Mouse (Mus musculus) v-Abl transformed pro-B cells (cell line): Measurements from ENCODE around the gene Lgals1.

ENCODE experiments used
- in situ Hi-C, 2 experiments: fragments of 400-800 bp; cut with MboI; formaldehyde crosslinking; loops; one replicate each; pipeline ENCODE4 v1.15.1; 2025; ENCODE audit not compliant: unreplicated experiment in 2 of 2

The Lgals1 gene

DNA sequence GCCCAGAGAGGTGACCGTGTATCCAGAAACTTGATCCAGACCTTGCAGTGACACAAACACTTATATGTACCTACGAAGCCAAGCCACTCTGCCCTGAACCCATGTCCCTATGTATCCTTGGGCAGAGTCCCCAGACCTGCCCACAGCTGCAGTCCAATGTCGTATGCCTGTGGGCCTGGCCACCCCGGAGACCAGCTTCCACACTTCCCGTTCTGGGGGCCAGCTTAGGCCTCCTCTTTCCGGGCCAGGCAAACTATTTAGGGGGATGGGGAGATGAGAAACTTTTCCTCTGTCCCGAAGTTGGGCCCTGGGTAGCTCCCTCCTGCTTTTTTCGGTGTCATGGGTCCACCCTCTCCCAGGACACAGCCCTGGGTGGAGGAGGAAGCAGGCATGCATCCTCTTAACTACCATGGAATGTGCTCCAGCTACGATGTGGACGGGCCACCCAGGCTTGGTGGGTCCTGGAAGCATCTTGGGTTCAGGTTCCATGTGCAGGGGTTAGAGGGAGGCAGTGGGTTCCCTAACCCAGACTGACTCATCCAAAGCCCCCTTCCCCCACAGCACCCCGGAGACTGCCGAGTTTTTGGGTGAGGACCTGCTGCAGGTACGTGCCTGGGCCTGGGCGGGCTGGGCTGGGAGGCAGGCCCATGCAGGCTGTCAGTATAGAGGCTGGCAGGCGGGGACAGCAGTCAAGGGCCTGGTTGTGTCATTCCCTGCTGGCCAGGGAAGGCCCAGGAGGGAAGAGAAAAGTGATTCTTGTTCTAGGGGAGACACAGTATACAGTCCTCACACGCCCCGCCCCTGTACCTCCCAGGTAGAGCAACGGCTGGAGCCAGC, 25.7 kb upstream of the Lgals1 start:
- in situ Hi-C loops: loop anchor here in 1 of 2 experiments (5.0 kb wide), 1 partner anchor 41 kb away; no protein-coding TSS in a partner anchor

DNA sequence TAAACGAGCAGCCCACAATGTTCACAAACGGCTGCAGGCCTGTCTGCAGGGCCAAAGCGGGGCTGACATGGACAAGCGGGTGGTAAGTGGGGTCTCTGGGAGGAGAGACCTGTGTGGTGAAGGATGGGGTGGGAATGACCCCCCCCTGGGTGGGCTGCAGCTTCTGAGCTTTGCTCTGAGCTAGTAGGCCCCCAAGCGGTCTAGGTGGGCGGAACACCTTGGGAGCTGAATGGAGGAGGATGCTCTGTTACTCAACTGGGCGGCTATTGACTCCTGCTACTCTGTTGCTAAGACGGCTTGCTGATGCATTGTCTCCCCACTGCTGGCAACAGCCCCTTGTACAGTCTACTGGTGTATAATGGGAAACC, 25.1 kb upstream of the Lgals1 start:
- in situ Hi-C loops: loop anchor here in 1 of 2 experiments (5.0 kb wide), 1 partner anchor 41 kb away; no protein-coding TSS in a partner anchor

DNA sequence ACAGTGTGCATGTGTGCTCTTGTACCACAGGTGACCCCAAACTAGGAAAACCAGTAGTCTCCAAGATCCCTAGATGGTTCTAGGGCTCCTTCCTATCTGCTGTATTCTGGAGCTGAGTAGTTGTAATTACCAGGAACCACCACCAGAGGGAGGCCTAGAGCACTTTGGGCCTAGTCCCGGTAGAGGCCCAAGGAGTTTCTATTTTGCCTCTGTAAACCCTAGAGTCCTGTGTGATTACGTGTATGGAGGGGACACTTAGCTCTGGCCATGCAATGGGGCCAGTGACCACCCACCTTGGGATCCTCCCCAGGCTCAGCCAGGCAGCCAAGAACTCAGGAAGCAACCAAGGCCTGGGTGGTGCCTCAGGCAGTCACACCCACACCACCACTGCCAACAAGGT, 23.3 kb upstream of the Lgals1 start:
- in situ Hi-C loops: loop anchor here in 1 of 2 experiments (5.0 kb wide), 1 partner anchor 39 kb away; no protein-coding TSS in a partner anchor

DNA sequence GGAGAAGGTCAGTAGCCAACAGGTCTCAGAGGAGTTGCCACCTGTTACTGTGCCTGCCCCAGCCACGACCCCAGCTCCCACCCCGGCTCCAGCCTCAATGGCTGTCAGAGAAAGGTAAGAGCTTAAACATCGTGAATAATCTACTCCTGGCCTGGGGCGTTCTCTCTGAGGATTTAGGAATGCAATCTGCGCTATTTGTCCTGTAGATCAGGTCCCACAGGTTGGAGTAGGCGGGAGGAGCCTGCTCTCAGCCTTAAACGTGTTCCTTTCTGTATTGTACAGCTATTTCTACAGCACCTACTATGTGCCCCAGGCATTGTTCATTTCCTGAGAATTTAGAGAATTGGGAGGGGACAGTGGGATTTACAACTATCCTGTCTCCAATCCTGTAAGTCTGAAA, 18.1 kb upstream of the Lgals1 start:
- in situ Hi-C loops: no loop called here

DNA sequence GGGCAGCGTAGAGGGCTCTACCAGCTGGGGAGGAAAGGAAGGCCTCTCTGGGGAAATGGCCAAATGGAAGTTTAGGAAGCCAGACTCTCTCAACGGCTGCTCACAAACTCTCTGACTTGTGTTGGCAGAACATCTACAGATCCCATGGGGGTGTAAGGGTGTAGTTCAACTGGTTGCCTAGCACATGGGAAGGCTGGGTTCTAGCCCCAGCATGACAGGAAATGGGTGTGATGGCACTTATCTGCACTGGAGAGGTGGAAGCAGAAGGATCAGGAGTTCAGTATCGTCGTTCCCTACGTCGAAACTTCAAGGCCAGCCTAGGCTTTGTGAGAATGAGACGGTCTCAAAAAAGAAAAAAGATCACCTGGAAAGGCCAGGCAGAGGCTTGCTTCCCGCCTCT, 17.5 kb upstream of the Lgals1 start:
- in situ Hi-C loops: no loop called here

DNA sequence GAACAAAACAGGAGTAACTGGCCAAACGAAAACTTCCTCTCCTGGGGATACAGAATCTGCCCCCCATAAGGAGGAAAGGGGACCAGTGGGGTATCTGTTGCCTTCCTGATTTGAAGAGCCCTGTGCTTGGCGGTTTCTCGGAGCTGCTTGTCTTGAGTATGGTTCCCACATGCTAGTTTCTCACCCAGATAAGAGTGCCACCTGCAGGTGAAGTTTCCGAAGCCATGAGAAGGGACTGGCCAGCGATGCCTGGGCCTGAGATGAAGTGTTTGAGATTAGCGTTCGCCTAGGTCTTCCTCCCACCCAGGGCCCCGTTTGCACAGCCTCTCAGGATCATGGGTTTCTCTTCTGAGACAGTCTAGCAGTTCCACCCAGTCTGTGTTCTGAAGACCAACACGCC, 14.5 kb upstream of the Lgals1 start:
- in situ Hi-C loops: loop anchor here in 1 of 2 experiments (10.0 kb wide), 1 partner anchor 113 kb away; the partner anchor contains the start of gene H1f0

DNA sequence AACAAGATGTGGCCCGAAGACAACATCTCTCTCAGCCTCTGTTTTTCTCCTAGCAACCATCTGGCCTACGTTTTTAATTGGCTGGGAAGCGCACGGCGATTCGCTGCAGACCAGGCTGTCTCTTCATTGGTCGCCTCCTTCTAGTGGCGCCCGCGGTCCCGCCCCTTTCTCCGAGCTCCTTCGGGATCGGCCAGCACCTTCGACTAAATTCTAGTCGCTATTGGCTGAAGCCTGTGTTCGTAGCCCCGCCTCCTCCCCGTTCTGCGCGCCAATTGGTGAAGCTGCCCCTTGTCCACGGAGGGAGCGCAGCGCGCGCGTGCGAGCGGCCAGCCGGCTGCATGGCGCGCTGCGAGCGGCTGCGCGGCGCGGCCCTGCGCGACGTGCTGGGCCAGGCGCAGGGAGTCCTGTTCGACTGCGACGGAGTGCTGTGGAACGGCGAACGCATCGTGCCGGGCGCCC, 12.9 kb upstream of the Lgals1 start, which contains the start of gene Pdxp:
Pdxp (plus strand) TSS at position 288 of the 459 bp plus-strand sequence.
- in situ Hi-C loops: loop anchor here in 1 of 2 experiments (10.0 kb wide), 1 partner anchor 111 kb away; the partner anchor contains the start of gene H1f0

DNA sequence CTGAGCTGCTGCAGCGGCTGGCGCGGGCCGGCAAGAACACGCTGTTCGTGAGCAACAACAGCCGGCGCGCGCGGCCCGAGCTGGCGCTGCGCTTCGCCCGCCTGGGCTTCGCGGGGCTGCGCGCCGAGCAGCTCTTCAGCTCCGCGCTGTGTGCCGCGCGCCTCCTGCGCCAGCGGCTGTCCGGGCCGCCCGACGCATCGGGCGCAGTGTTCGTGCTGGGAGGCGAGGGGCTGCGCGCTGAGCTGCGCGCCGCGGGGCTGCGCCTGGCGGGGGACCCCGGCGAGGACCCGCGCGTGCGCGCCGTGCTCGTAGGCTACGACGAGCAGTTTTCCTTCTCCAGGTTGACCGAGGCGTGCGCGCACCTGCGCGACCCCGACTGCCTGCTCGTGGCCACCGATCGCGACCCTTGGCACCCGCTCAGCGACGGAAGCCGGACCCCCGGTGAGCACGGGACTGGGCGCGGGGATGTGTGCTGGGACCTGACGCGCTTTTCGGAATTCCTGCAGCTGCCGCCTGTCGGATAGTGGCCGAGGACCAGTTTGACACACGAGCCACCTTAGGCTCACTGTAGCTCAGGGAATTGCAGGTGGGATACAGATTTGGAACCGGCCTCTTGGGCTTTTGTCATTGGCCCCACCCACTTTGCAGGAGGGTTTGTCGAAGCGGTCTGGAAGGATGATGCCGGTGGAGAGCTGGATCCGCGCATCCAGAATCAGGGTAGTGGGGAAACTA, 12.3 kb upstream of the Lgals1 start:
- in situ Hi-C loops: loop anchor here in 1 of 2 experiments (10.0 kb wide), 1 partner anchor 111 kb away; the partner anchor contains the start of gene H1f0

DNA sequence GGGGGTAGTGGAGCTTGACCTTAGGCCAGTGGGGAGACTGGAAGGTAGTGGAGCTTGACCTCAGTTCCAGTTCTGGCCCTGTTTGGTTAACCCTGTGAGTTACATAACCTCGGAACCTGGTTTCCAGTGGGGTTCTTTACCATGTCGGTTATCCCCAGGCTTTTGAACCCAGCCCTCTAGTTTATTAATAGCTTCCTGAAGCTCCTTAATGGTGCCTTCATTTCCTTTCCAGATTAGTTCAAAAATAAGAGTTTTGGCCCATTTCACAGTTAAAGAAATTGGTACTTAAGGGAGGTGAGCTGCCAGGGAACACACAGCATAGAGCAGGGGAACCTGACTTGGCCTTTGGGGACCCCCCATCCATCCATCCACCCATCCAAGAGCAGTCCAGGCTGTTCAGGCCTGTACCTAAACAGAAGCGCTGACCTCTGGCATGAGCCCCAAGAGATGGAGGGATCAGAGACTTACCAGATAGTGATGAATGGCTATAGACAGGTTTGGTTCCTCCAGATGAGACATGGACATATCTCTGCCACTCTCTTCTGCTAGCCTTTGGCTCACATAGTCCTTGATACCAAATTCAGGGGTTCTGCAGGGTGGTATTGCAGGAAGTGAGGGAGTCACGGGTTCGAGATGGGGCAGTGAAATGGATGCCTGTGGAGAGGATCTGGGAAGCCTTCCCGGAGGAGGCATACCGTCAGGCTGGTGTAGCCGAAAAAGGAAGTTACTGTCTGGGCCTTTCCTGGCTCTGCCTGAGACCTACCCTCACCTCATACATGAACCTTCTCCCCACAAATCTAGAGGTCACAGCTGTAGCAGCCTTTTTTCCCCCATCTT, 11.5 kb upstream of the Lgals1 start:
- in situ Hi-C loops: loop anchor here (5.0 to 10.0 kb wide), 3 partner anchors 110 to 157 kb away; partner anchors contain the start of gene H1f0 (in 1 of the 2)

DNA sequence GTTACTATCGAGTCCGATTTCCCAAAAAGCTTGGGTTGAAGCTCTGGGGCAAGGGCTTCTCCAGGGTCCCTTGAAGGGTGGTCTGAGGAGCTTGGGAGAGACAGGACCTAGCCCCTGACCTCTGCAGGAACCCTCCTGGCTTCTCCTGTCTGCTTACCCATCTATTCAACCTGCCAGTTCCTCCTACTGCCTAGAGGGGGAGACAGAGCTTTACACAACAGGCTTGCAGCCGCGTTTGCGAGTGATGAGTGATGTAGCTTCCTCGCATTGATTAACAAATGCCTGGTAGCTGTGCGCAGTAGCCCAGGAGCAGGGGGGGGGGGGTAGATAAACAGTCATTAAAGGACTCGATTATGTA, 10.9 kb upstream of the Lgals1 start:
- in situ Hi-C loops: loop anchor here (5.0 to 10.0 kb wide), 3 partner anchors 109 to 157 kb away; partner anchors contain the start of gene H1f0 (in 1 of the 2)

DNA sequence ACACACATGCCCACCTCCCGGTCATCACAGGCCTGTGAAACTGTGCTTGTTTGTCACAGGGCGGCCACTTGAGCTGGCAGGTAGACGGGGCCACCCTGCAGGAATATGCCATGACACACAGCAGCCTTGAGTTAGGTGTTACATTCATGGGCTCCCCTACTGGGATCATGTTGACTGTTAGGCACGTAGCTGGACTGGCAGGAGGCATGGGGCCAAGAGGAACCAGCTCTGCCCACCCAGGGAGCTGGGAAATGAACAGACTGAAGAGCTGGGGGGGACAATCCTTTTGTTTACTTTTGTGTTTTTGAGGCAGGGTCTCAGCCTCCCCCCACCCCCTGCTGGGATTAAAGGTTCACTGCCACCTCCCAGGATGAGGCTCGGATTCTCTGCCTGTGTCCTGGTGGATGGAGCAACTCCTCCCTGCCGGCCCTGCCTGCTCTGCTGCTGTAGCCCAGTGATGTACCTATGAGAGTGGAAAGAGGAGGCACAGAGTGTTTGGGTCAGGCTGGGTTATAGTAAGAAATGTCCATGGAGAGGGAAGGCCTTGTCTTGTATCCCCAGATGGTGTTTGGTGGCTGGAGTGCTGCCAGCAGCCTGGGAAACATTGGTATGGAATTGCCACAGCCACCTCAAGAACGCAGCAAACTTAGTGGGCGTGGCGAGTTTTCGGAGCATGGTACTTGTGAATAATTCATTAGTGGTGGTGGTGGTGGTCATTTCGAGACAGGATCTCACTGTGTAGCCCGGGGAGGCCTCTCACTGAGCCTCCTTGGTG, 10.3 kb upstream of the Lgals1 start:
- in situ Hi-C loops: loop anchor here (5.0 to 10.0 kb wide), 3 partner anchors 109 to 156 kb away; partner anchors contain the start of gene H1f0 (in 1 of the 2)

DNA sequence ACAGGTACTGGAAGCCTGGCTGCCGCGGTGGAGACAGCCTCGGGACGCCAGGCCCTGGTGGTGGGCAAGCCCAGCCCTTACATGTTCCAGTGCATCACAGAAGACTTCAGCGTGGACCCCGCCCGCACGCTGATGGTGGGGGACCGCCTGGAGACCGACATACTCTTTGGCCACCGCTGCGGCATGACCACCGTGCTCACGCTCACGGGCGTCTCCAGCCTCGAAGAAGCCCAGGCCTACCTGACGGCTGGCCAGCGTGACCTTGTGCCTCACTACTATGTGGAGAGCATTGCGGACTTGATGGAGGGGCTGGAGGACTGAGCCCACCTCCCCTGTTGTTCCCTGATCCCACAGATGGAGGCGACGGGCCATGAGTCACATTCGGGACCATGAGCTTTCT, 8.4 kb upstream of the Lgals1 start:
- in situ Hi-C loops: loop anchor here (5.0 to 10.0 kb wide), 3 partner anchors 107 to 154 kb away; partner anchors contain the start of gene H1f0 (in 1 of the 2)

DNA sequence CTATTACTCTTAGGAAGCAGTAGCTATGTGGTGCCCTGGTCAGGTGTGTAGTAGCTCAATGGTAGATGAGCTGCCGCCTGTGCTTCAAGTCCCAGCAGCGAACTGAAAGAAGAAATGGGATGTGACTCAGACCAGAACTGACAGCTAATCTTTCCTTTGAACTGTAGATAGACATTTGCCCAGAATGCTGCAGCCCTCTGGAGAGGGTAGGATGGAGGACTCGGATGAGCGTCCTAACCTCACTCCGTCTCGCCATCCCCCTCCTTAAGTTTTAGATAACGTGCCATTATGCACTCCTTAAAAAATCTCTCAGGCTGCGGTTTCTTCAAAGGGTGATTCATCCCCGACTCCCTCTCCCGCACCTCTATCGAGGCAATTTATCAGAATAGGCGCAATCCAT, 6.6 kb upstream of the Lgals1 start:
- in situ Hi-C loops: loop anchor here (5.0 to 10.0 kb wide), 3 partner anchors 105 to 152 kb away; partner anchors contain the start of gene H1f0 (in 1 of the 2)

DNA sequence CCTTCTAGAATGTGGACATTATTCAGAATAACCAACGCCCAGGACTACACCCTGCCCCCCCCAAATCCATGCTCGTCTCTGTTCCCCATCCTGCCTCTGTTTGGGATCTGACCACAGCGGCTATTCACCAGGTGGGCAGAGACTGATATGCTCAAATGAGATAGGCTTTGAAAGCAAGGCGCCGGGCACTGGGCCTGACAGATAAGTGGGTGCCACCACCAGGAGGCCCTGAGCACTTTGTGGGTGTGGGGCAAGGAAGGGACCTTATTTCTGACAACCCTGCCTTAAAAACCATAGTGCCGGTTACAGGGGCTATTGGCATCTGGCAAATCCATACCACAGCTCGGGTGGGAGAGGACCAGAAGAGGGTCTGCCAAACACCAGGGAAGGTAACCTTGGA, 3.8 kb upstream of the Lgals1 start:
- in situ Hi-C loops: no loop called here

DNA sequence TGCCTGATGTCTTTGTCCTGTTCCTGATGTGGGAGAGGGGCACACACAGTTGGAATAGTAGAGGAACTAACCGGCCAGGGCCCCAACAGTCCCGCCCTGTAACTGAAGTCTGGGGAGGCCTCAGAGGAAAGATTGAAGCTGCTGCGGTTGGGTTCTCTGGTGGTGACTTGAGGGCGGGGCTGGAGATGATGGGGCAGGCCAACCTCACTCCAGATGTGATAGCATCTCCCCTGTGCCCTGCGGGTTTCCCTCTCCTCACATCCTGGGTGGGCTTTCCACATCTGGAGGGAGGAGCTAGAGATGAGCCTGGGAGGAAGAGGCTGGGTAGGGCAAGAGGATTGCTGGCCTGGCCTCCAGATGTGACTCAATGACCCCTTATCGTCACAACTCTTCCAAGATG, 2.9 kb upstream of the Lgals1 start:
- in situ Hi-C loops: no loop called here

DNA sequence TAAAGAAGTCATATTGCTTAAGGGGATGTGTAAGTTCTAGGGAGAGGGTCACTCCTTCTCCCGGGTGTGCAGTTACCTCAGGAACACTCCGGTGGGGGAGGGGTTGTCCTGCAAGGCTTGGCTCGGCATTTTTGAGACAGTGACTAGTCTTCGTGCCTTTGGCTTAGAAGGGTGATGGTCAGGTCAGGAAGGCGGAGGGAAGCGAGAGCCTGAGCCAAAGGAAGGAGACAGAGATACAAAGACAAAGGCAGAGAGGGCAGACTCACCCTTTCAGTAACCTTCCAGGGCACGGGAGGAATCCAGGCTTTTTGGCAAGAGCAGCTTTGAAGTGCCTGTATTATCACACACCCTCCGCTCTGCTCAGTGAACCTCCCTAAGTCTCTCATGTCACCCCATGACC, 1.4 kb upstream of the Lgals1 start:
- in situ Hi-C loops: no loop called here

DNA sequence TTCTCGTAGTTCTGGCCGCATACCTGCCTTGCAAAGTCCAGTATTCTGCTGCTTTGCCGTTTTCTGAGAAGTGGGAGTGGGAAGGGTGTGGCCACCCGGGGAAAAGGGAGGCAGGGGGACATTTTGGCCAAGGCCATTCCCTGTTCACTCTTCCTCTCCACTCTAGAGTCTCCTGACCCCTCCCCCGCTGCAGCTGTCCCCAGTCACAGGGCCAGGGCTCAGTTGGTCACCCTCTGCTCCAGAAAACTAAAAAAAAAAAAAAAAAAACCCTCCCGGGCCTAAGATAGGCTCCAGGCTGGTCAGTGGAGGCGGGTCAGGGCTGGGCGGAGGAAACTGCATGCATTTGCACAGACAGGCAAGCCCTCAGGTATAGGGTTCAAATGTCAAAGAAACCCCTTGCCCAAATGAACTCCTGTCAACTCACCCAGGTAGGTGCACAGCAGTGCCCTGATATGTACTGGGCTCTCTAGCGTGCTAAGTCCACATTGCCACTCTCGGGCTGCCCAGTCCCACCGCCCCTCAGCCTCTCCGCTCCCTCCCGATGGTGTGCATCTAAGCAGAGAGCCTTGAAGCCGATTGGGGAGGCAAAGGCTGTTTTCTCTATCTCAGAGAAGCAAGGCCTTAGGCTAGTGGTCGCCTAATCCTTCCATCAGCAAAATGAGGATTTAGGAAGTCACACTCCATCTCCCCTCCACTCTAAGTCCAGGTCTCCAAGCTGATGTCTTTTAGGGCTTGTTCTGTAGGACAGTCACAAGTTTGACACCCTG, 679 bp downstream of the Lgals1 start:
- in situ Hi-C loops: no loop called here

DNA sequence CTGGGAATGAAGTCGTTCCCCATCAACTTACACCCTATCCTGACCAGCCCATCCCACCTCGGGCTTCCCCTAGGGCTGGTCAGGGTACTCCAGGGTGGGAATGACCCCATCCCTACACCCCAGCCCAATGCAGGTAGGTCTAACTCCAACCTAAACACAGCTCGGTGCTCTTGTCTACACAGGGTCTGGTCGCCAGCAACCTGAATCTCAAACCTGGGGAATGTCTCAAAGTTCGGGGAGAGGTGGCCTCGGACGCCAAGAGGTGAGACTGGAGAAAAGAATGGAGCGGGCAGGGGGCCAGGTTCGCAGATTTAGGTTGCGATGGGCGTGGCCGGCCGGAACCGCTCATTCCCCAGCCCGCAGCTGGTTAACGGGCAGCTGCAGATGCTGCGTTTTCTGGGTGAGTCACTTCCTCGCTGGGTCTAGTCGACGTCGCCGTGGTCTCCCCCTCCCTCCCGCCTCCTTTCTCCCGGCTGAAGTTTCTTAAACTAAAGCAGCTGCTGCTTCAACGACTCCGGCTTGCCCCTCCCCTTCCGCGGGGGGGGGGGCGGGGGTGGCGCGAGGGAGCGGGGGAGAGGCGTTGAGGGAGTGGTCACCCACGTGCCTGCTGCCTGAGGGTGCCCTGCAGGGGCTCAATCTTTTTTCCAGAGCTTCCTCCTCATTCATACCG, 1.4 kb downstream of the Lgals1 start:
- in situ Hi-C loops: no loop called here
